Mouse (Mus musculus) yolk sac, embryonic 10.5 days (tissue): Measurements from ENCODE around the gene Spz1.
"Not testable (repeated sequence)": the region's sequence is repeated elsewhere in the genome, so short reads cannot be mapped to it uniquely, and the experiment has no call there.

ENCODE experiments used
- DNase-seq: peaks from one replicate; pipeline ENCODE4 v3.0.0-alpha.2; 2017; ENCODE audit warnings: low spot score

Spz1 gene

DNA sequence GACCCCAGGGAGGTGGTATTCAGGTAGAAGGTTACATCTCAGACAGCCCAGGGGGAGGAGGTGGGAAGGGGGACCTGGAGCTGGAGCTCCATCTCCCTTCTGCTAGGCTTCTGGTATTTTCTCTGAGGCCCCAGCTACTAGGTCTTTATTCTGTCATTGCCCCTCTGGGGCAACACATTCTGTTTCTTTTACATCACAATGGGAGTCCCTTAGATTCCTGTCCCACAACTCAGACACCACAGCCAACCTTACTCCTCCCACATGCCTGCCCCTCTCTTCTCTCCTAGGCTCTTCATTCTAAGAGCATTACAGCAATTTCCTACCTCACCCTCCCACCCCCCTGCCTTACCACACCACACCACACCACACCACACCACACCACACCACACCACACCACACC lies at the start of gene Spz1:
Gene Spz1, minus strand, starts transcription at position 101 of the 400 bp plus-strand sequence.
- DNase-seq, result no peak

- DNase-seq, result no peak
Measured at GRCm38 (mm10) chr13:92616459-92616858, 40.5 kb upstream of the Spz1 start.

- no peak for DNase-seq
Measured at GRCm38 (mm10) chr13:92615201-92615600, 39.2 kb upstream of the Spz1 start.

GRCm38 (mm10) chr13:92613094-92613493 lies 37.1 kb upstream of the Spz1 start:
- DNase-seq, result no peak

GRCm38 (mm10) chr13:92611917-92612316 lies 35.9 kb upstream of the Spz1 start:
- no peak for DNase-seq

DNA sequence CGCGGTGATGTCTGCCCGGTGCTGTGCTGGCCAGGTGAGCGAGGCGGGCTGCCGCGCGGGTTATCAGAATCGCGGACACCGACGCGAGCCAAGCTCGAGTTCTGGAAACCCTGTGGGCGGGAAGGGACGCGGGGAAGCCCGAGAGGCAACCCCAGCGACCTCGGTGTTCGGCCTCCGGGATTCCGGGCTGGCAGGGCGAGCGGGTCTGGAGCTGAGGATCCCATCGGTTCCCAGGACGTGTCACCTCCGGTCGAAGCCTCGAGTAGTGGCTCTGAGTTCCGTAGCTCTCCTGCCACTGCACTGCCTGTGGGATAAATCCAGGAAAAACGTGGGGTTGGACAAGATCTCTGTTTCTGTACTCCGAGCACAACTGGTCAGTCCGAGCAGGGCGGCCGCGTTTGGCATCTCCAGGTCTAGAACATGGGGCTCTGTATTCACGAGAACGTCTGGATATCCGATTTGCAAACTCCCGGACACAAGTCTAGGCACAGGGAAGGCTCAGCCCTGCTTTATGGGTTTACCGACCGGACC lies 35.3 kb upstream of the Spz1 start:
- no peak for DNase-seq

DNA sequence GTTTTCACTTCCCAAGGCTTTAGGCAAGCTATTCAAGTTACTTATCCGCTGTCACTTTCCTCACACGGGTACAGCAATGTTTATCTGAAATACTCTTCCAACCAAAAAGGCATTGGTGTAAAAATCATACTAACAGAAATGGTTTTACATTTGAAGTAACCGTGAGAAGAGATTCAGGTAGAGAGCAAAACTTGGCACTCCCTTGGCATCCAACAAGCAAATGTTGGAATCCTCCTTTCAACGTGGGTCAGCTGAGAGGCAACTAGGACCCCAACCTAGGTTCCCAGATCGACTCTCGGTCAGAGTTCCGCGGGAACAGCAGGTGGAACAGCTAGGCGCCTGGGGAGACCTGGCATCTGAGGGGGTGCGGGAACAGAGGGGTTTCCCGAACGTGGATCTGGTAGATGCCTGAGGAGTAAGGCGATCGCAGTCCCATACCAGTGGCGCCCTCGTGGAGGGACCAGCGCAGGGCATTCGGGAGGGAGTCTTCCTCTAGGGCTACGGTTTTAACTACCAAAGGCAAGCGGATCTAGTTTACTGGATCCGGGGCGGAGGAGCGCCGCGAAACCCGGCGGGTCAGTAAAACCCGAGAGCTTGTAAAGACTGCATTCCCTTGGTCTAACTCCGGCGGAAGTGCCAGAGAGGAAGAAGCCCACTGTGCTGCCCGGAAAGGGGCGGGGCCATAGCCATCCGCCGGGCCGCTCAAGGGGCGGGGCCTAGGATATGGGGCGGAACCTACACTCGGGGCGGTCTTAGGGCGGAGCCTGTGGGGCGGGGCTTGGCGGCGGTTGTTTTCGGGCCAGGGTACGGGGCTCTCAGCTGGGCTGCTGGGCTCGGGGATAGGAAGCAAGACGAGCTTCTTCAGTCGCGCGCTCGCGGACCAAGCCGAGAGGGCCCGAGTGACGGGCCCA lies 34.6 kb upstream of the Spz1 start, which contains the start of gene Serinc5:
Gene Serinc5, plus strand, starts transcription at position 781 of the 911 bp plus-strand sequence.
- DNase-seq, result peak; percentile 98

DNA sequence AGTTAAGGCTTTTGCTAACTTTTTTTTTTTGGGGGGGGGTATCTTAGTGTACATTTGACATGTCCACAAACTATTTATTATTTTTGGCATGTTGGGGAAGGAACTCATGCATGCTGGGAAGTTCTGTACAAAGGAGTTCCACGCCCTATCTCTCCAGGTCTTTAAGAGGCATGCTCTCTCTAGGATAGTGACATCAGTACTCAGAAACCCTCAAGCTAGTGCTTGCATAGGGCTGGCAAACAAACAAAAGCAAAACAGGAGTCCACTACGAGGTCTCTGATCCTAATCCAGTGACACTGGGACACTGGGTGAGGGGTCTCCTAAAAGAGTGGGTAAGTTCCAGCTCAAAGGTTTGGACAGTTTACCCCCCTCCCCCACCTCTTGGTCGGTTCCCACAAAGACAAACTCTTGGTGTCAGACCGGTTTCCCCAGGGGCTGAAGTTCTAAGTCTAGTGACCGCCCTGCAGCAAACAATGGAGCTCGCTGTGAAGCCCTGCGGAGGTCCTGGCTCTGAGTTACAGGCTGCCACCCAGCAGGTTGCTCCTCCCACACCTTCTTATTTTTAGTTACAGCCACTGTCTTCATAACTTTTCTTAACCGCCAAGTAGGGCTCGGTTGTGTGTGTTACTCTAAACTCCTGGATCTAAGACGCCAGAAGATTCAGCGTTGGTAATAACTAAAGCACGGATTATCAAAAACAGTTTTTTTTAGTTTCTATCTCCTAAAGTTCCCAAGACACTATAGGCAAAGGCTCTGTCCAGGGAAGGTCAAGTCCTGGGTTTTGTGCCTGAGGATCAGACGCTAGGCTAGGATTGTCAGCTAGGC lies 33.7 kb upstream of the Spz1 start:
- DNase-seq, result peak; percentile 79

GRCm38 (mm10) chr13:92605306-92605705 lies 29.3 kb upstream of the Spz1 start:
- not testable (repeated sequence) for DNase-seq

GRCm38 (mm10) chr13:92595424-92595823 lies 19.5 kb upstream of the Spz1 start:
- no peak for DNase-seq

- no peak for DNase-seq
Measured at GRCm38 (mm10) chr13:92594907-92595306, 18.9 kb upstream of the Spz1 start.

DNA sequence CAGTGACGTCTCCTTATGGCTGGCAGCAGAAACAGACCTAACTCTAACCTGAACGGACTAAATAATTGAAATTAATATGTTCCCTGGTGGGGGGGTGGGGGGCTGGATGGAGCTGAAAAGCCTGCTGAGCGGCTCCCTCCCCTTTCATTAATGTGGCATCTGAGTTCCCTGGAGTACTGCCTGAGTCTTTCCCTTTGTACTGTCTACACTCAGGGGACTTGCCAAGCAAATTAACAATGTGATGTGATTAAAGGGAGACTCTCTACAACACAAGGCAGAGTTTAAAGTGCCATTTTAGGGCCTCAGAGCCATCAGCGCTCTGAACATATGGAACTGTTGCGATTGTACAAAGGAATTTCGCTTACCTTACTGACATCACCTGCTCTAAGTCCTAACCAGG lies 18.5 kb upstream of the Spz1 start:
- no peak for DNase-seq

- DNase-seq, result no peak
Measured at GRCm38 (mm10) chr13:92593731-92594396, 17.9 kb upstream of the Spz1 start.

- DNase-seq, result peak; percentile 82
Measured at GRCm38 (mm10) chr13:92592786-92593635, 17.0 kb upstream of the Spz1 start.

DNA sequence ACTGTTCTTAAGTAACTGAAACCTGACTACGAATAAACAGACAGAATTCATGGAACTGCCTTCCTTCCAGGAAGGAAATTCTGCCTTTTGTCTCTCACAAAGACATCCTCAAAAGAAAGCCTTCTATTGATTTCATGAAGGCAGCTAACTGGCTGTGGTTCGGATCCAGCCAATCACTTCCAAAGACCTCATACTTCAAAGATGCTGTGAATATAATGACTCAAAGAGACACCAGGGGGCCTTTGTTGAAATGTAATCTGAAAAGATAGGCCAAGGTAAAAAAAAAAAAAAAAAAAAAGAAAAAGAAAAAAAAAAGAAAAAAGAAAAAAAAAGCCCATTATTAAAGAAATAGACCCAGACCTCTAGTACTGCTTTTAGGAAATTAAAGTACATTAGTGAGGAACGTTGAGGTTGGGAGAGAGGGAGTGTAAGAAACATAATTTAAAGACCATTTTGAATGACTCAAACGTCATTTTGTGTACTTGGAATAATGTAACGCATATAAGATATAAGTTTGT lies 16.4 kb upstream of the Spz1 start:
- no peak for DNase-seq

DNA sequence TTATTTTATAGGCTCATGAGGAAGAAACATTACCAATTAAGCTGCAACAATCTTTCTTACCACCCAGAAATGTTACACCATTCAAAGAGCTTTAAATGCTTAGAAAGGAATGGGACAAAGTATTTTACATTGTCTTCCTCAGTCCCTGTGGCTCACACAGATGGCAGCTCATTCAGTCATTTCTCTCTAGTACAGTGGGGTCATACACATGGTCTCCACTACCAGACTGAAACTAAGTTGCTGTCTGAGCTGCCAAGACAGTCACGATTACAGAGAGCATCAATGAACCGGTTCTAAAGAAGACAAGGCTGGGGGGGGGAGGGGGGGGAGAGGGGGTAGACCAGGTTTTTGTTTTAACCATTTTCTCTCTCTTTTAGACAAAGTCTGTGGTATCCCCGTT lies 15.3 kb upstream of the Spz1 start:
- no peak for DNase-seq

- no peak for DNase-seq
Measured at GRCm38 (mm10) chr13:92589255-92589654, 13.3 kb upstream of the Spz1 start.

- DNase-seq, result no peak
Measured at GRCm38 (mm10) chr13:92588704-92589103, 12.7 kb upstream of the Spz1 start.

DNA sequence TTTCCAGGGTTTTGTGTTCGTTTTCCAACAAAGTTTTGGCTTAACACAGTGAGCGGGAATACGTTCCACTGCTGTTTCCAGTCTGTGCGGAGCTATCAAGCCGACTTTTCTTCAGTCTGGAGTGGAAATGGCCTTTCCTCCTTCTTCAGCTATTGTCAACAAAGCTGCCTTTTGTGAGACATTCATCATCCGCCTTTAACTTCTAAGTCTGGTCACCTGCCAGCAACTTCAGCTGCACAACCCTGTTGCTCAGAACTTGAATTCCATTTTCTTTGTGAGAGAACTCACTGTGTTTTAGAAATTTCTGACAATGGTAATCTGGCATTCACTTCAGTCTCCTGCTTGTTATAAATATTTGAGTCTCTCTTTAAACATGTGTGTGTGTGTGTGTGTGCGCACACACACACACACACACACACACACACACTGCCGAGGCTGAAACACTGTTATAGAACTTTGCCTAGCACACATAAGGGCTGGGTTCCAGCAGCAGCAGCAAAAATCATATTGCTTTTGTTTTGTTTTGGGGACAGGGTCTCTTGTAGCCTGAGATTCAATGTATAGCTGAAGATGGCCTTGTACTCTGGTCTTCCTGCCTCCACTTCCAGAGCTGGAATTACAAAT lies 8.2 kb upstream of the Spz1 start:
- no peak for DNase-seq
